Mouse (Mus musculus) cerebellum, postnatal 4 days (tissue): ENCODE measurements at regions not wholly inside any gene's neighbourhood (a gene's known extent, or its start where the extent isn't known, plus 50 kb on each side); places are given as distances from the start of the nearest gene placed in this dataset.
"Not testable (repeated sequence)": the region's sequence is repeated elsewhere in the genome, so short reads cannot be mapped to it uniquely, and the experiment has no call there.

Experiments used
- DNase-seq, 2 experiments: peaks; one replicate each; pipeline ENCODE4 v3.0.0; 2022; ENCODE audit warnings: low spot score in 2 of 2, mixed read lengths in 1 of 2

DNA sequence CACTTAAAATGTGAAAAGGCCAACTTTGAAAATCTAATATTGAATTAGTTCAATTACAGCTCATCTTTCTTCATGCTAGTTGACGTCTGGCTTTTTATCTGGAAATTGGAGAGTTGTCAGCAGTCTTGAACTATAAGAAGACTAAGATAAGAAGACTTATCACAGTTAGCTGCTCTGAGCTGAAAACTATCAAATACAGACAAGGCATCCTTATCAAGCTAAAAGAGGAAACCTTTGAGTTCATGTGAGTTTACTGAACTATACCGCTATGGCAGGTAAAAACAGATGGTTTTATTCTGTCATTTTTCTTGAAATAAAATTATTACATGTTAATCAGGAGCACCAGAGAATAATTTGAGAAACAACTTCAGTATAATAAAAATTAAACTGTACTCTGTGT lies 735.2 kb upstream of the Marcks start:
- DNase-seq, result no peak

DNA sequence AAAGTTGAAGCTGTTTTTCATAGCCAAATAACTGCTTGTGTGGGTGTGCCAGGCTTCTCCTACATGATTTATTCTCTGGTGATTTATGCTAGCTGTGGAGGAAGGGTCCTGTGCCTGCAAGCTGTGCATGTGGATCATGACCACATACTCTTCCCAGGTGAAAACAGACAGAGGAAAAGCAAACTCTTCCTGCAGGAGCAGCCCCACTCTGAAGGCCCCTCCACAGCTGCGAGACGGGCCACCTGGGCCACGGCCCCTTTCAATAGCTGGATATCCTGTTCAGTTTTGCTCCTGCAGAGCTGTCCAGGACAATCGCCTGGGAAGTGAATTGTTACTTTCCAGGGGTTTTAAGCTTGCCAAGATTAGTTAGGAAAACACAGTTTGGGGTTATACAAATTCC lies 722.3 kb upstream of the Marcks start:
- DNase-seq, result no peak

GRCm38 (mm10) chr10:37849291-37849846 lies 710.6 kb upstream of the Marcks start:
- no peak for DNase-seq

DNA sequence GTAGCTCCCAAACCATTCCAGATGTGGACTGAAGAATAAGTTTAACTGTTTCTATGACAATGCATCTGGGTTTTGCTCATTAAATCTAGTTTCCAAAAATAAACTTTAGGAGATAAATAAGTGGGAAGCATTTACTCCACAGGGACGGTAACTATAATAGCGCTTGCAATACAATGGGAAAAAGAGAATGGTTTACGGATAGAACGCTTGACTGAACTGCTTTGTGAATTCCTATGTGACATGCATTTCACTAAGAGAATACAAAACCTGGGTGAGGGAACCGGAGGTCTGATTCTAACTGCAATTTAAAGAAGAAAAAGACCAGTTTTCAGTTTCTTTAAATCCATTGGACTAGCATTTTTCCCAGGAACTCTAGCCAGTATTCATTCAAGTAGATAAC lies 704.1 kb upstream of the Marcks start:
- no peak for DNase-seq

DNA sequence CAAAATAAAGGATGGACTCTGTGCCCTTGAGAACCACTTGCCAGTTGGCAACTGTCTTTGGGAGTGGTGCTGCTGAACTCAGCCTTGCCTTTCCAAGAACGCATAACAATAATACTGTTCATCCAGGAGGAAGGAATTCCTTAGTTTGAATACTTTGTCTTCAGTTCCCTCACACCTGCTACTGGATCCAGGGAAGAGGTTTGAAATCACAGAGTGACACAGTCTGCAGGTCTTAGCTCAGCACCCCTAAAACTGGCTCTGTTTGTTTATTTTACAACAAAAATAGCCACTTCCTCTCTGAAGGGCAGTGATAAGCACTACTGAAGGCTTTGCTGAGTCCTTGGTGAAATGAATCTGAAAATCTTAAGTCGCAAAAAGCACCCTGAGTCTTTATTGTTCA lies 703.1 kb upstream of the Marcks start:
- DNase-seq, result no peak

GRCm38 (mm10) chr10:37837721-37838120 lies 699.0 kb upstream of the Marcks start:
- no peak for DNase-seq

DNA sequence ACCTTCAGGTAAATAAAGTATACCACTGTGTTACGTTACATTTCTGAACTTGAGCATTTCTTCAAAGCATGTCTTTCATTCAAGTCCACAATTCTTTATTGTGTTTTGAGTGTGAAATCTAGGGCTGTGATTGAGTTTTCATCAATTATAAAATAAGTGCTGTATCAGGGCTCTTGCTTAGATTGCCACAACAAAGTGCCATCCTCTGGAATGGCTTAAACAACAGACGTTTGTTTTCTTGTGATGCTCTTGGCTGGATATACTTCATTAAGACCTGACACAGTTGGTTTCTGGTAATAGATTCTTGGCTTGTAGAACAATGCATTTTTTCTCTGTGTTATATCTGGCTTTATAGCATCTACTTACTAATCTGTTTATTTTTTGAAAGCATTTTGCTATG lies 674.3 kb upstream of the Marcks start:
- no peak for DNase-seq

- peak in 1 of 2 experiments; percentile 37 for DNase-seq
These were observed 673.7 kb upstream of the Marcks start for GRCm38 (mm10) chr10:37812405-37812851.

- no peak for DNase-seq
These were observed 673.1 kb upstream of the Marcks start for GRCm38 (mm10) chr10:37811789-37812188.

DNA sequence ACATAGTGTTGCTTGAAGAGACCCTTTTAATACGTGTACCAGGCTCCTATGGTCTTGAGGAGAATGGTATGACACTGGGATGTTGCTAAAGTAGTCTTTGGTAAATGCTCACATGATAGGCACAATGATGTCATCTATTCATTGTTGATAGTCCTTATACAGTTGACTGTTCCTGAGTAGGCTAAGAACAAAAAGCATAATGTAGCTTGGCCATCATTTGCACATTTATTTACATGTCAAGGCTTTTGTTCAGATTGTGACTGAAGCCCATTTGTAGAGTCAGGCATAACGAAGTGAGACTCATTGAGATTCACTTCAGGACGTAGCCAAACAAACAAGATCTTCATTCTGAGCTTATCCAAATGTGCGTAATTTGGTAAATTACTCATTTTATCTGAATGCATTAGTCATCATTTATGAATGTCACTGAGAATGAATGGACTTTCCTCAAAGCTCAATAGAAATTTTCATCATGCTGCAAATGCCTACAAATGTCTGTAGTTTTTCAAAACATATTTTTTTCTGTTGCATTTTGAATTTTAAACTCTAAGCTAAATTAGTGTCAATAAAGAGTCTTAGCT lies 664.6 kb upstream of the Marcks start:
- no peak for DNase-seq

DNA sequence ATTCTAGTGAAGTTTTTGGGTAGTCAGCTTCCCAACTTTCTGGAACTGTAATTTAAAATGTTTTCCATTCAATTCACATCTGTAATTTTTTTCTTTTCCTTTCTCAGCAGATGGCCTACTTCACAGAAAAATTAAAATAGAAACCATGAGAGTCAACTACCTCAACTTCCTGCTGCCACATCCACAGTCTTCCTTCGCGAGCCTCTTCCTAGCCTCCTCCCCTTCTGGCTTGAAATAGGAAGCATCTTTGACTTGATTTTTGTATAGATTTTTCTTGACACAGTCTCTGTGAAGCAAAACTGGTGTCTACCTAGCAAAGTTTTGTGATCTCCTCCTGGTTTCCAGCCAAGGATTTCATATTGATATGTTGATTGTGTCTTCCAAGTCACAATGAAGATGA lies 660.7 kb upstream of the Marcks start:
- DNase-seq, result no peak

GRCm38 (mm10) chr10:37798285-37798684 lies 659.6 kb upstream of the Marcks start:
- DNase-seq, result no peak

DNA sequence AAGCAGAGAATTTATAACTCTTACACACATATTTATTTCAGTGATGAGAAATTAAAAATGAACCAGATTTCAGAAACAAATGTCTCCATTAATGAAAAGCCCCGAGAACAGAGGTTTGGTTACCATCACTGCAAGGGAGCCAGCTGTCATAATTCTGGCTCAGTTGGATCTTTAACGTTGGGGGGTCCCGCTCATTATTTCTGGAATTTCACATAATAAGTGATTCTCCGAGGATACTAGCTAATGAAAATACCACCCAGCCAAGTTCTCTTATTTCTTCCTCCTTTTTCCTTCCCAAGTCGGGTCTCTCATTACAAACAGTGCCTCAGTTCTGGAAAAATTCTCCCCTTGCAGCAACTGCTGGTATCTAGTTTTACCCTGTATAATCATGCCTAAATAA lies 659.0 kb upstream of the Marcks start:
- no peak for DNase-seq

DNA sequence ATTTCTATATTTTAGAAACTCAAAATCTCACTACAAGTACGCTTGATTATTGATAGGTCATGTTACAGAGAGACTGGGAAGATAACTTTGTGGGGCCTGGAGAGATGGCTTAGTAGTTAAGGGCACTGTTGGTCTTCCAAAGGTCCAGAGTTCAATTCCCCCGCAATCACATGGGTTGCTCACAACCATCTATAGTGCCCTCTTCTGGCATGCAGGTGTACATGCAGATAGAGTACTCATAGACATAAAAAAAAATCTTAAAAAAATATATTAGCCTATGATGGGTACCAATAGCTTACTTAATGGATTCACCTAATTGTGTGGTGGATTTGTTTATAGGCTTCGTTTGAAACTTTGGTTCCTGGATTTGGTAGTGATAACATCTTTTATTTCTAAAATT lies 654.2 kb upstream of the Marcks start:
- DNase-seq, result no peak

- peak in 1 of 2 experiments; percentile 27 for DNase-seq
These were observed 649.3 kb upstream of the Marcks start for GRCm38 (mm10) chr10:37788049-37788448.

DNA sequence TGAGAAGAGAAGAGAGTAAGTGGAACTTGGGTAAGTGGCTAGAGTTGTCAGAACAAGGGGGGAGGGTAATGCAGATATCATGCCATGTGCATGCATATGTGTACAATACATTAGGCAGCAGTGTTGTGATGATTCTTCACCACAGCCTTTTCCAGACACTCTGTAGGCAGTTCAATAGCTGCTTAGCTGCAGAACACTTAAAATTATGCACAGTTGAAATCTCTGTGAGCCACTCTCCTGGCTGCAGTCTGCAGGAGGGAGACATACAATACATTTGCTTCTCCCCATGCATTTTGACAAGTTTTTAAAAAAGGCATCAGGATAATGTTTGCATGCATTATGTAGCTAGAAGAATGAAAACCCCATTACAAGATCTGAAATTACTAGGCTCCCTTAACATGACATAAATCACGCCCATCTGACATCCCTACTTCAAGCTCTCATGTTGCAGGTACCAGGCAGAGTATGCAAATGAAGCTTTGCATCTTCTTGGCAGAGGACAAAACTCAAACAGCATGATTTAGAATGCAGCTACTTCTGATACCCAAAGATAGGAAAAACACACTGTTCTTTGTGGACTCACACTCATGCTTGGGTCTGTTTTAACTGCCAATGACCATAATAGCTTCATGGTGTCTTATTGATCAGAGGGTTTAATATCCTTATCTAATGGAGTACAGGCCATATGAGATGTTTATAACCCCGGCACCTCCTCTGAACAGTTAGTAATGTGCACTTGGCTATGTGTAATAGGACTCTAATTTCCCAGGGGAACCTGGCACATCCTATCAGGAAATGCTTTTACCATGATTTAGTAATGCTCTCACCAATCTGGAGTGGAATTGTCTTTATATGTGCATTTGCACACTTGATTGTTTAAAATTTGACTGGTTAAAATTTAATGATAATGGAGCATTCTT lies 640.9 kb upstream of the Marcks start:
- no peak for DNase-seq

DNA sequence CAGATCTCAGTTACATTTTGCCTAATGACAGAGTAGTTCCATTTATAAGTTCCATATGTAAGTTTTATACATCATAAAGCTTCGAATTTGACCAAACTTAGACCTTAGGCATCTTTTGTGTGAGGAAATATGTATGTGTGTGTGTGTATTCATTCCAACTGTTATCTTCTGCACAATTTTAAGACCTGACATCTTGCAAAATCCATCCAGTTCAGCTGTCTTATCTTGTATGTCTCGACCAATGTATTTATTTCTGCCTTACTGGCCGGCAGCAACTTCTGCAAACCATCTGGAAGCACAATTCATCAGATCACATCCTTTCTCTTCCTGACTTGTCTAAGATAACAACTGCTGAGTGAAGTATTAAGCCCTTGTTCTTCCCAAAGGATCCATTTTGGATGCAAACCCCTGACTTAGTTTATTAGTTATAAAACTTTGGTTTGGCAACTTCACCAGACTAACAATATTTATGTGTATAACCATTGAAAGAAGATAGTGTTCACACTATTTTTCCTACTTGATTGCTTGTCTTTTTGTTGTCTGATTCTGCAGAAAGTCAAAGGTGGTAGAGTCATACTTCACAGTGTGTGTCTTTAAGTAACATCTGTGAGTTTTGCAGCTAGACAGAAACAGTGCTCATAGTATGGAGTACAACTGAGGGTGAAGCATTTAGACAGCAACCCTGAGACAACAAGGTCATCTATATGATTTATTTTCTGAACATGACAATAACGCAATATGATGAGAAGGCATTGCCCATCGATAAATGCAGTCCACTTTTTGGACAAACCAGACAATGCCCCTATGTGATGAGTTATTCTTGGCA lies 622.0 kb upstream of the Marcks start:
- no peak for DNase-seq

DNA sequence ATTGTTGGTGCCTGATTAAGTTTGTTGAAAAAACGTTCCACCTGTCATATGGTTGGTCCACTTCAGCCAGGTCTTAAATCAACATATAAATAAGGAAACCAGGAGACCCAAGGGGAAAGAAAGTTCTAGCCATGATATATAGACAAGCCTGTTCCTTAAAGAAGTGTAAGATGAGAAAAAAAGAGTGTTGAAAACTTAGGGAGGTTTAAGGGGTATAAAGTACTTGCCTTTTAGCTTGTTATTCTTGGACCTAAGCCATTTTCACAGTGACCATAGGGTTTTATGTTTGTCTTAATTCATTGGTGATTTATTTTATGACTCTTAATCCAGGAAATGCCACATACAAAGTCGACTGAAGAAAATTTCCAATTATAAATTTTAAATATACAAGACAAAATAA lies 602.9 kb upstream of the Marcks start:
- DNase-seq, result no peak

DNA sequence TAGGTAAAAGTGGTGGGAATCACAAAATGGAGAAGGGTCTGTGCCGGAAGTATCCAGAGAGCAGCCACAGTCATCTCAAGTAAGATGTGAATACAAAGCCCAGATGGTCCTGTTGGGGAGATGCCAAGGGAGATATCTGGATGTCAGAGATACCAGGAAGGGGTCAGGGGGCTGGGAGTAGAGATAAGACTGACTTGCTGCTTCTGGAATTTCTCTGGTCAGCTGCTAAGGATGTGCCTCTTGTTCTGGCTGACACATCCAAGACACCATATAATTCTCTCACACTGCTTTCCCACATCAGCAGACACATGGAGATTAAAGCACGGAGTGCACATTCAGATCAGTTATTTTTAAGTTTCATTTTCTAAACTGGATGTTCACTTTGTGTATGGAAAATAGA lies 600.3 kb upstream of the Marcks start:
- DNase-seq, result no peak

DNA sequence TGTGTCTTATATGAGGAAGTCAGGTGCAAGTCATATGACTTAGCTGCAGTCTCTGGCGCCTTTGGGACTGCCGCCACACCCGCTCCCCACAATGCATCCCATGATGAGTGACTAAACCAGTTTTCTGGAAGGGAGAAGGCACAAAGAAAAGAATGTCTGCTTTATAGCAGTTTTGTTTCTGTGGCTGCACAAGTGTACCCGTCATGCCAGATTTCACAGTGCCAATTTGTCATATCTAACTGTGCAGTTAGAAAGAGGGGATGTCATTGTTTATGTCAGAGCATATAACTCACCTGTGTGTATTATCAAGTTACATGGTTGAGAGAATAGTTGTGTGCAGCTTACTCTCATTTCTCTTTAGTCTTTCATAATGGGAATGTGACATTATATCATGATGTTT lies 586.9 kb upstream of the Marcks start:
- DNase-seq, result no peak

GRCm38 (mm10) chr10:37724994-37725393 lies 586.3 kb upstream of the Marcks start:
- not testable (repeated sequence) for DNase-seq

- no peak for DNase-seq
These were observed 582.0 kb upstream of the Marcks start for GRCm38 (mm10) chr10:37720748-37721147.
